Comparison of ENCODE assay signal across 8 mouse cellular contexts in genomic region chr17:31519344-31519945, GRCm38 (mm10). TPM values are rescaled to one million over a fixed set of nuclear protein-coding genes. Genes with fewer than 3 reads are reported as not detected.
DNase-seq lines count a peak whose midpoint lies in the region; ATAC-seq and TF ChIP-seq lines count a peak whose summit lies in the region.

No protein-coding gene starts in this region.

- H3K36me3 ChIP-seq in heart, embryonic 15.5 days = peaks cover 18% of the 10 kb centered on the region
- H3K36me3 ChIP-seq in hindbrain, embryonic 12.5 days = peaks cover 9% of the 10 kb centered on the region
- peaks cover 13% of the 10 kb centered on the region for H3K36me3 ChIP-seq in midbrain, embryonic 12.5 days

- peak overlapping the region; percentile 69 for H3K4me2 ChIP-seq in heart, embryonic 15.5 days
- H3K4me2 ChIP-seq in hindbrain, embryonic 12.5 days (replicated peaks) = peak overlapping the region; percentile 58
- peak overlapping the region; percentile 84 for H3K4me2 ChIP-seq in midbrain, embryonic 12.5 days (replicated peaks)

- peak; percentile 20 for ATAC-seq in heart, embryonic 15.5 days (replicated peaks; ENCODE audit: insufficient number of reproducible peaks, insufficient read depth, low FRiP score, low read depth)
- peak; percentile 40 for ATAC-seq in Patski
- peak; percentile 47 for ATAC-seq in hindbrain, embryonic 12.5 days (ENCODE audit: low FRiP score)
- peak; percentile 64 for ATAC-seq in midbrain, embryonic 12.5 days (ENCODE audit: low FRiP score, low read depth)

- in situ Hi-C loops in Patski (cut with MboI; ENCODE audit: low pct_unique_long_range_greater_than_20kb) = loop anchor here (10.0 kb wide), 2 partner anchors 145 to 505 kb away; no protein-coding TSS in a partner anchor

- H3K4me1 ChIP-seq in heart, embryonic 15.5 days (replicated peaks) = peaks cover 28% of the 10 kb centered on the region
- peaks cover 18% of the 10 kb centered on the region for H3K4me1 ChIP-seq in hindbrain, embryonic 12.5 days
- peaks cover 17% of the 10 kb centered on the region for H3K4me1 ChIP-seq in midbrain, embryonic 12.5 days

- CTCF ChIA-PET in Patski (lab: Charles Lee) = interaction anchor here (0.7 to 2.1 kb wide), 10 partner anchors 47 to 149 kb away, joined by 3 to 9 read pairs (median 4); no protein-coding TSS in a partner anchor

- TF ChIP-seq CTCF in Patski (IDR thresholded peaks at IDR 0.05) = no peak

- H3K9me3 ChIP-seq in heart, embryonic 15.5 days (replicated peaks) = no peaks in the 10 kb centered on the region
- H3K9me3 ChIP-seq in hindbrain, embryonic 12.5 days (replicated peaks) = no peaks in the 10 kb centered on the region
- H3K9me3 ChIP-seq in midbrain, embryonic 12.5 days = no peaks in the 10 kb centered on the region

- H3K9ac ChIP-seq in heart, embryonic 15.5 days = no peak overlapping the region
- H3K9ac ChIP-seq in hindbrain, embryonic 12.5 days = no peak overlapping the region
- H3K9ac ChIP-seq in midbrain, embryonic 12.5 days (replicated peaks) = no peak overlapping the region

- H3K27ac ChIP-seq in heart, embryonic 15.5 days = peak overlapping the region; percentile 56
- H3K27ac ChIP-seq in hindbrain, embryonic 12.5 days = peak overlapping the region; percentile 70
- 0 out of 2 replicates have a peak overlapping the region, but pooled peaks have one; percentile 42 for H3K27ac ChIP-seq in midbrain, embryonic 12.5 days (replicated peaks)

- no peak for DNase-seq in heart, postnatal 36 days
- no peak for DNase-seq in Patski (ENCODE audit: low read depth, low spot score)
- no peak for DNase-seq in thymus, postnatal 0 days (ENCODE audit: low spot score)
- DNase-seq in urinary bladder, postnatal 4 days (ENCODE audit: low spot score in 2 of 2) = no peak
- no peak for DNase-seq in adrenal gland, postnatal 4 days (ENCODE audit: low spot score in 2 of 2)

- POLR2A ChIA-PET in Patski (lab: Charles Lee) = interaction anchor here (0.6 to 0.7 kb wide), 2 partner anchors 14 to 39 kb away, joined by 3 to 4 read pairs; no protein-coding TSS in a partner anchor

- no peaks in the 10 kb centered on the region for H3K27me3 ChIP-seq in heart, embryonic 15.5 days
- H3K27me3 ChIP-seq in Patski = no peaks in the 10 kb centered on the region
- H3K27me3 ChIP-seq in hindbrain, embryonic 12.5 days = no peaks in the 10 kb centered on the region
- H3K27me3 ChIP-seq in midbrain, embryonic 12.5 days = no peaks in the 10 kb centered on the region

- 1% methylated on average over 7 of the region's 7 CpGs for WGBS in heart, embryonic 15.5 days
- WGBS in hindbrain, embryonic 12.5 days = 5% methylated on average over 7 of the region's 7 CpGs
- WGBS in midbrain, embryonic 12.5 days = 4% methylated on average over 7 of the region's 7 CpGs

- intact Hi-C loops in heart, postnatal 36 days (cut with DNase I) = no loop called here

- H3K4me3 ChIP-seq in heart, embryonic 15.5 days = peak overlapping the region; percentile 69
- H3K4me3 ChIP-seq in hindbrain, embryonic 12.5 days = peak overlapping the region; percentile 74
- peak overlapping the region; percentile 81 for H3K4me3 ChIP-seq in midbrain, embryonic 12.5 days

RNA-seq across cellular contexts. Expression of gene Wdr4, which starts 0.3 kb away (rescaled TPM):
- 16.7 and 26.0 TPM in 2 replicates for polyA plus RNA-seq in heart, embryonic 15.5 days (2015; fragmentation: Nextera tagmentation; extraction: Ambion mirVana)
- 1 to 10 TPM; 7.0 to 8.1 TPM for total RNA-seq in heart, postnatal 36 days (2021)
- polyA plus RNA-seq in Patski (2021) = 28.9 TPM
- polyA plus RNA-seq in hindbrain, embryonic 12.5 days (2016; fragmentation: Nextera tagmentation; extraction: Ambion mirVana) = 36.2 and 39.0 TPM in 2 replicates
- polyA plus RNA-seq in midbrain, embryonic 12.5 days (2016; fragmentation: Nextera tagmentation; extraction: Ambion mirVana) = 42.2 and 43.7 TPM in 2 replicates
- polyA plus RNA-seq in thymus, postnatal 0 days (2015; fragmentation: Nextera tagmentation; extraction: Ambion mirVana) = 23.9 and 24.7 TPM in 2 replicates
- 10 to 100 TPM; 31.4 to 33.7 TPM for total RNA-seq in adrenal gland, postnatal 4 days (2021)

RNA-seq across cellular contexts. Expression of gene Ndufv3, which starts 0.5 kb away (rescaled TPM):
- 512 and 629 TPM in 2 replicates for polyA plus RNA-seq in heart, embryonic 15.5 days (2015; fragmentation: Nextera tagmentation; extraction: Ambion mirVana)
- 1,000 to 10,000 TPM; 1,294 to 1,573 TPM for total RNA-seq in heart, postnatal 36 days (2021)
- polyA plus RNA-seq in Patski (2021) = 246 TPM
- polyA plus RNA-seq in hindbrain, embryonic 12.5 days (2016; fragmentation: Nextera tagmentation; extraction: Ambion mirVana) = 230 and 273 TPM in 2 replicates
- 257 and 265 TPM in 2 replicates for polyA plus RNA-seq in midbrain, embryonic 12.5 days (2016; fragmentation: Nextera tagmentation; extraction: Ambion mirVana)
- 425 and 444 TPM in 2 replicates for polyA plus RNA-seq in thymus, postnatal 0 days (2015; fragmentation: Nextera tagmentation; extraction: Ambion mirVana)
- 100 to 1,000 TPM; 359 to 397 TPM for total RNA-seq in adrenal gland, postnatal 4 days (2021)

RNA-seq across cellular contexts. Expression of gene Pknox1, which starts 45.1 kb away (rescaled TPM):
- 14.0 and 19.9 TPM in 2 replicates for polyA plus RNA-seq in heart, embryonic 15.5 days (2015; fragmentation: Nextera tagmentation; extraction: Ambion mirVana)
- total RNA-seq in heart, postnatal 36 days (2021) = 1 to 10 TPM; 9.4 to 10.0 TPM
- 17.8 TPM for polyA plus RNA-seq in Patski (2021)
- 39.8 and 40.2 TPM in 2 replicates for polyA plus RNA-seq in hindbrain, embryonic 12.5 days (2016; fragmentation: Nextera tagmentation; extraction: Ambion mirVana)
- polyA plus RNA-seq in midbrain, embryonic 12.5 days (2016; fragmentation: Nextera tagmentation; extraction: Ambion mirVana) = 25.2 and 25.7 TPM in 2 replicates
- 30.6 and 31.9 TPM in 2 replicates for polyA plus RNA-seq in thymus, postnatal 0 days (2015; fragmentation: Nextera tagmentation; extraction: Ambion mirVana)
- total RNA-seq in adrenal gland, postnatal 4 days (2021) = 10 to 100 TPM; 22.0 to 26.7 TPM
